In genomic region chr12:83039859-83040258, GRCm38 (mm10) we compare ENCODE assay signal across 21 mouse cellular contexts.
DNase-seq lines count a peak whose midpoint lies in the region; ATAC-seq and TF ChIP-seq lines count a peak whose summit lies in the region.
"Had no signal": no experiment of that assay in that cellular context is flagged by ENCODE, and none has a peak within 500 bp of the region (broad histone marks: within the 10 kb centered on the region; RNA-seq: fewer than 3 reads in every experiment).

No protein-coding gene starts in this region.

- TF ChIP-seq CTCF in midbrain, postnatal 0 days (IDR thresholded peaks at IDR 0.05): no peak
- TF ChIP-seq CTCF in intestine, postnatal 0 days (IDR thresholded peaks at IDR 0.05; ENCODE audit: low read depth): no peak

- H3K9me3 ChIP-seq in forebrain, embryonic 14.5 days (replicated peaks; ENCODE audit: control insufficient read depth, low read length): no peaks in the 10 kb centered on the region
- no peaks in the 10 kb centered on the region for H3K9me3 ChIP-seq in forebrain, embryonic 16.5 days (ENCODE audit: control insufficient read depth, low read length)
- no peaks in the 10 kb centered on the region for H3K9me3 ChIP-seq in midbrain, postnatal 0 days (ENCODE audit: low read length)
- H3K9me3 ChIP-seq in midbrain, embryonic 14.5 days (ENCODE audit: control insufficient read depth, low read length): no peaks in the 10 kb centered on the region
- H3K9me3 ChIP-seq in intestine, embryonic 16.5 days (ENCODE audit: control insufficient read depth, low read length): no peaks in the 10 kb centered on the region
- no peaks in the 10 kb centered on the region for H3K9me3 ChIP-seq in intestine, postnatal 0 days (ENCODE audit: control insufficient read depth)
- H3K9me3 ChIP-seq: forebrain, embryonic 13.5 days; hindbrain, embryonic 13.5 days; intestine, embryonic 15.5 days; limb, embryonic 15.5 days had no signal

- H3K27me3 ChIP-seq in forebrain, embryonic 14.5 days (replicated peaks; ENCODE audit: control insufficient read depth, insufficient read depth, low read length): no peaks in the 10 kb centered on the region
- no peaks in the 10 kb centered on the region for H3K27me3 ChIP-seq in forebrain, embryonic 16.5 days (replicated peaks; ENCODE audit: control insufficient read depth, insufficient read depth, low read length)
- H3K27me3 ChIP-seq in midbrain, postnatal 0 days (ENCODE audit: insufficient read depth, low read length): no peaks in the 10 kb centered on the region
- no peaks in the 10 kb centered on the region for H3K27me3 ChIP-seq in midbrain, embryonic 14.5 days (ENCODE audit: control insufficient read depth, insufficient read depth, low read length)
- H3K27me3 ChIP-seq in intestine, embryonic 16.5 days (replicated peaks; ENCODE audit: control insufficient read depth, insufficient read depth, low read length): no peaks in the 10 kb centered on the region
- no peaks in the 10 kb centered on the region for H3K27me3 ChIP-seq in intestine, postnatal 0 days (replicated peaks; ENCODE audit: control insufficient read depth, insufficient read depth, low read length)
- H3K27me3 ChIP-seq: forebrain, embryonic 13.5 days; hindbrain, embryonic 13.5 days; intestine, embryonic 15.5 days; limb, embryonic 15.5 days had no signal

- H3K4me2 ChIP-seq in forebrain, embryonic 14.5 days (ENCODE audit: low read length): no peak overlapping the region
- no peak overlapping the region for H3K4me2 ChIP-seq in forebrain, embryonic 16.5 days (ENCODE audit: low read length)
- H3K4me2 ChIP-seq in midbrain, postnatal 0 days (ENCODE audit: low read depth, low read length, poor library complexity, severe bottlenecking): no peak overlapping the region
- H3K4me2 ChIP-seq in midbrain, embryonic 14.5 days (ENCODE audit: low read length): no peak overlapping the region
- H3K4me2 ChIP-seq in intestine, embryonic 16.5 days (ENCODE audit: low read depth, low read length): no peak overlapping the region
- no peak overlapping the region for H3K4me2 ChIP-seq in intestine, postnatal 0 days (replicated peaks; ENCODE audit: low read depth)
- H3K4me2 ChIP-seq: forebrain, embryonic 13.5 days; hindbrain, embryonic 13.5 days; intestine, embryonic 15.5 days; limb, embryonic 15.5 days; midbrain, embryonic 11.5 days had no signal

- peaks cover 29% of the 10 kb centered on the region for H3K4me1 ChIP-seq in forebrain, embryonic 14.5 days (ENCODE audit: control insufficient read depth, insufficient read depth, low read length)
- H3K4me1 ChIP-seq in forebrain, embryonic 16.5 days (replicated peaks; ENCODE audit: control insufficient read depth, insufficient read depth, low read length): peaks cover 33% of the 10 kb centered on the region
- peaks cover 8% of the 10 kb centered on the region; the same call in 1 of the 2 replicates for H3K4me1 ChIP-seq in midbrain, postnatal 0 days (ENCODE audit: insufficient read depth, low read length)
- peaks cover 45% of the 10 kb centered on the region for H3K4me1 ChIP-seq in midbrain, embryonic 14.5 days (ENCODE audit: control insufficient read depth, insufficient read depth, low read length)
- H3K4me1 ChIP-seq in intestine, embryonic 16.5 days (ENCODE audit: control insufficient read depth, insufficient read depth, low read length): no peaks in the 10 kb centered on the region
- no peaks in the 10 kb centered on the region; the same call in 1 of the 2 replicates for H3K4me1 ChIP-seq in intestine, postnatal 0 days (replicated peaks; ENCODE audit: control insufficient read depth, insufficient read depth, low read length)
- H3K4me1 ChIP-seq: intestine, embryonic 15.5 days had no signal

- DNase-seq in forebrain, embryonic 14.5 days (ENCODE audit: low spot score): peak; percentile 66
- DNase-seq in midbrain, postnatal 0 days (ENCODE audit: low spot score): peak; percentile 74
- DNase-seq in midbrain, embryonic 14.5 days: no peak
- peak; percentile 9 to 25 for DNase-seq in B cell, adult 2 months
- DNase-seq: adrenal gland, postnatal 36 days; cerebellum, adult 9-10 months; gastrocnemius, adult 2 months; heart, adult 18-20 months; layer of hippocampus, postnatal 36 days; lung, adult 18-20 months had no signal

- H3K36me3 ChIP-seq in forebrain, embryonic 14.5 days (ENCODE audit: control insufficient read depth, insufficient read depth, low read length): no peaks in the 10 kb centered on the region
- no peaks in the 10 kb centered on the region for H3K36me3 ChIP-seq in forebrain, embryonic 16.5 days (ENCODE audit: control insufficient read depth, insufficient read depth)
- no peaks in the 10 kb centered on the region for H3K36me3 ChIP-seq in midbrain, postnatal 0 days (ENCODE audit: insufficient read depth, low read length)
- H3K36me3 ChIP-seq in midbrain, embryonic 14.5 days (ENCODE audit: control insufficient read depth, insufficient read depth, low read length): no peaks in the 10 kb centered on the region
- H3K36me3 ChIP-seq in intestine, embryonic 16.5 days (ENCODE audit: control insufficient read depth, insufficient read depth, low read length): no peaks in the 10 kb centered on the region
- no peaks in the 10 kb centered on the region for H3K36me3 ChIP-seq in intestine, postnatal 0 days (ENCODE audit: control insufficient read depth, insufficient read depth)
- H3K36me3 ChIP-seq: hindbrain, embryonic 13.5 days; intestine, embryonic 15.5 days; limb, embryonic 15.5 days had no signal

- no peak overlapping the region for H3K27ac ChIP-seq in forebrain, embryonic 14.5 days (ENCODE audit: low read depth, low read length)
- no peak overlapping the region for H3K27ac ChIP-seq in forebrain, embryonic 16.5 days (ENCODE audit: low read length)
- H3K27ac ChIP-seq in midbrain, postnatal 0 days (ENCODE audit: low read depth, low read length): no peak overlapping the region
- no peak overlapping the region for H3K27ac ChIP-seq in midbrain, embryonic 14.5 days (replicated peaks; ENCODE audit: low read depth, low read length)
- H3K27ac ChIP-seq in intestine, embryonic 16.5 days (ENCODE audit: low read length): no peak overlapping the region
- H3K27ac ChIP-seq in intestine, postnatal 0 days (ENCODE audit: low read depth, low read length): no peak overlapping the region
- H3K27ac ChIP-seq: forebrain, embryonic 13.5 days; gastrocnemius, adult 2 months; intestine, embryonic 15.5 days; kidney, postnatal 0 days; limb, embryonic 15.5 days had no signal

- WGBS in forebrain, embryonic 14.5 days: 64% methylated on average over 3 of the region's 3 CpGs
- 56% methylated on average over 3 of the region's 3 CpGs for WGBS in forebrain, embryonic 16.5 days
- 63% methylated on average over 3 of the region's 3 CpGs for WGBS in midbrain, postnatal 0 days
- 63% methylated on average over 3 of the region's 3 CpGs for WGBS in midbrain, embryonic 14.5 days
- WGBS in intestine, embryonic 16.5 days: 55% methylated on average over 3 of the region's 3 CpGs
- WGBS in intestine, postnatal 0 days: 64% methylated on average over 3 of the region's 3 CpGs

- no peak overlapping the region for H3K9ac ChIP-seq in forebrain, embryonic 14.5 days (ENCODE audit: low read length)
- H3K9ac ChIP-seq in forebrain, embryonic 16.5 days (replicated peaks; ENCODE audit: low read depth, low read length): no peak overlapping the region
- H3K9ac ChIP-seq in midbrain, postnatal 0 days (replicated peaks; ENCODE audit: low read length, poor library complexity, severe bottlenecking): no peak overlapping the region
- no peak overlapping the region for H3K9ac ChIP-seq in midbrain, embryonic 14.5 days (replicated peaks; ENCODE audit: low read length)
- H3K9ac ChIP-seq in intestine, embryonic 16.5 days (ENCODE audit: low read depth, low read length): no peak overlapping the region
- no peak overlapping the region for H3K9ac ChIP-seq in intestine, postnatal 0 days (ENCODE audit: low read depth, low read length)
- H3K9ac ChIP-seq: forebrain, embryonic 13.5 days; hindbrain, embryonic 13.5 days; intestine, embryonic 15.5 days; limb, embryonic 15.5 days had no signal

- no peak for ATAC-seq in forebrain, embryonic 14.5 days
- no peak for ATAC-seq in forebrain, embryonic 16.5 days
- ATAC-seq in midbrain, postnatal 0 days (ENCODE audit: low FRiP score): no peak
- no peak for ATAC-seq in midbrain, embryonic 14.5 days (ENCODE audit: low FRiP score, low TSS enrichment)
- ATAC-seq in hematopoietic stem cell, adult 5-6 weeks (replicated peaks in 1 of 2; ENCODE audit: insufficient read depth in 1 of 2, low FRiP score in 2 of 2, low TSS enrichment in 1 of 2, low read depth in 1 of 2, poor library complexity in 2 of 2, severe bottlenecking in 2 of 2): peak; percentile 28 to 61
- ATAC-seq in intestine, embryonic 16.5 days: no peak
- ATAC-seq in intestine, postnatal 0 days: no peak
- ATAC-seq: forebrain, embryonic 13.5 days; intestine, embryonic 15.5 days had no signal

- no peak overlapping the region for H3K4me3 ChIP-seq in forebrain, embryonic 14.5 days (ENCODE audit: low read depth, low read length)
- no peak overlapping the region for H3K4me3 ChIP-seq in forebrain, embryonic 16.5 days (replicated peaks; ENCODE audit: low read length)
- no peak overlapping the region for H3K4me3 ChIP-seq in midbrain, postnatal 0 days (ENCODE audit: low read depth, low read length)
- H3K4me3 ChIP-seq in midbrain, embryonic 14.5 days (replicated peaks; ENCODE audit: low read depth, low read length): no peak overlapping the region
- H3K4me3 ChIP-seq in intestine, embryonic 16.5 days (ENCODE audit: low read length): no peak overlapping the region
- no peak overlapping the region for H3K4me3 ChIP-seq in intestine, postnatal 0 days (ENCODE audit: low read depth, low read length)
- H3K4me3 ChIP-seq: forebrain, embryonic 13.5 days; gastrocnemius, adult 2 months; hindbrain, embryonic 13.5 days; intestine, embryonic 15.5 days; limb, embryonic 15.5 days; myocyte had no signal

Comparison
In these comparisons a context has a peak if more than half of its experiments do, and no peak if none do; other contexts are left out.
1. ATAC-seq: peak in hematopoietic stem cell, adult 5-6 weeks (2 of 2); none in forebrain, embryonic 14.5 days (single experiment), forebrain, embryonic 16.5 days (single experiment), midbrain, postnatal 0 days (single experiment), midbrain, embryonic 14.5 days (single experiment), intestine, embryonic 16.5 days (single experiment) and intestine, postnatal 0 days (single experiment).